Mouse (Mus musculus) left cerebral cortex, postnatal 36 days (tissue): ENCODE results near the gene Actn3. TPM values are rescaled to one million over a fixed set of nuclear protein-coding genes. Genes with fewer than 3 reads are reported as not detected.

Source experiments
- DNase-seq, 2 experiments: peaks; one replicate each; pipeline ENCODE4 v3.0.0; 2021 to 2022; ENCODE audit warnings: low spot score in 2 of 2, mixed read lengths in 1 of 2
- intact Hi-C: fragments of 180-260 bp; cut with DNase I; formaldehyde crosslinking; loops from one replicate; pipeline ENCODE4 v1.15.1; 2025
- total RNA-seq, 2 experiments: library from RNA; stranded (reverse); gene quantifications; 2 replicates each; pipeline ENCODE4 v1.2.3; 2021

The Actn3 gene
- 1 to 10 TPM; 1.6 to 2.2 TPM for total RNA-seq

DNA sequence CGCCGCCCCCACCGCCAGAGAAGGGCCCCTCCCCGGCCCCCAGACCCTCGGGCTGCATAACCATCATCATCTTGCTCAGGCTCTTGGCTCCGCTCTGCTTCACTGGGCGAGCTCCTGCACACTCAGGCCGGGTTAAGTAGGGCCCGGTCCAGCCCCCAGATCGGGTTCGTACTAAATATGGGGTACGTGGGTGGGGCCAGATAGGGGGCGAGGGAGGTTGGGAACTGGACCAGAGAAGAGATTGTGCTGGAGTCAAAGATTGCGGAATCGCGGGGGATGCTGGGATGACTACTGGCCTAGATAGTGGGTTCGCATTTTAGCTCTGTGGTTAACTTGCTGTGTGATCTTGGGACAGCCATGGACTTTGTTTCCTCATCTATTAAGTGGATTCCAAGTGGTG lies at the start of gene Actn3:
Gene Actn3, minus strand, starts transcription at position 125 of the 400 bp plus-strand sequence.
- intact Hi-C loops: no loop called here
- no peak for DNase-seq

- no peak for DNase-seq
- intact Hi-C loops: no loop called here
Observed at GRCm38 (mm10) chr19:4925121-4925860, 47.6 kb upstream of the Actn3 start.

- intact Hi-C loops: no loop called here
- DNase-seq: no peak
Observed at GRCm38 (mm10) chr19:4919652-4920051, 41.9 kb upstream of the Actn3 start.

GRCm38 (mm10) chr19:4916827-4917226 lies 39.1 kb upstream of the Actn3 start:
- intact Hi-C loops: no loop called here
- DNase-seq: no peak

DNA sequence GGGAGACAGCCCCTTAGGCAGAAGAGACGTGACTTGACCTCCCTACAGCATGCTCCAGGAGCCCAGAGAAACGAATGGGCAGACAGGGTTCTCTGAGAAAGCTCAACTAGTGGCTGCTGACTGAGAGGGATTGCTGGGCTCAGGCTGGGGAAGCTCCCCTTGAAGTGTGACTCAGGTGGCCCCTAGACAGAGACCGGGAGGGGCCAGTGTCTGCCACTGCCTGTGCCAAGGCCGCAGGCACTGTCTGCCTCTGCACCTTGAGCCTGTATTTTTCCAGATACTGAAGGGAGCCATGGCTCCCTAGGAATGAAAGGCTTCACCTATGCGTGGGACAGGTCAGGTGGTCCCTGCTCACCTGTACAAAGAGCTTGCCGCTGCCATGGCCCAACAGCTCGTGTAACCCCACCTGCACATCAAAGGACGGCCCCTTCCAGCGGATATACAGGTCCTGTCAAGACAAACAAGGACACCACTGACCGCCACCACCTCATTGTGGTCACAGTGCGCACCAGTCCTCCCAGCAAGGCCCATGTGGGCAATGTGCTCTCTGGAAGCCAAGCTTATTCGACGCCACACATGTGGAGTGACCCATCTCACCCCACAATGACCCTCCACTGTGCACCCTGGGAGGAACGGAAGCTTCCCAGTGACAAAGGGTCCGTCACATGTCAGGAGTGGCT lies 38.4 kb upstream of the Actn3 start:
- intact Hi-C loops: no loop called here

GRCm38 (mm10) chr19:4909376-4909775 lies 31.7 kb upstream of the Actn3 start:
- intact Hi-C loops: loop anchor here (5.0 kb wide), 2 partner anchors 152 to 282 kb away; partner anchors contain the start of genes Rbm4b and Rce1

More for the DNA sequence above, 38.4 kb upstream of the Actn3 start:
- no peak for DNase-seq

GRCm38 (mm10) chr19:4908107-4908506 lies 30.4 kb upstream of the Actn3 start:
- intact Hi-C loops: loop anchor here (5.0 kb wide), 2 partner anchors 151 to 281 kb away; partner anchors contain the start of genes Rbm4b and Rce1
- no peak for DNase-seq

More at GRCm38 (mm10) chr19:4909376-4909775, 31.7 kb upstream of the Actn3 start:
- DNase-seq: no peak

DNA sequence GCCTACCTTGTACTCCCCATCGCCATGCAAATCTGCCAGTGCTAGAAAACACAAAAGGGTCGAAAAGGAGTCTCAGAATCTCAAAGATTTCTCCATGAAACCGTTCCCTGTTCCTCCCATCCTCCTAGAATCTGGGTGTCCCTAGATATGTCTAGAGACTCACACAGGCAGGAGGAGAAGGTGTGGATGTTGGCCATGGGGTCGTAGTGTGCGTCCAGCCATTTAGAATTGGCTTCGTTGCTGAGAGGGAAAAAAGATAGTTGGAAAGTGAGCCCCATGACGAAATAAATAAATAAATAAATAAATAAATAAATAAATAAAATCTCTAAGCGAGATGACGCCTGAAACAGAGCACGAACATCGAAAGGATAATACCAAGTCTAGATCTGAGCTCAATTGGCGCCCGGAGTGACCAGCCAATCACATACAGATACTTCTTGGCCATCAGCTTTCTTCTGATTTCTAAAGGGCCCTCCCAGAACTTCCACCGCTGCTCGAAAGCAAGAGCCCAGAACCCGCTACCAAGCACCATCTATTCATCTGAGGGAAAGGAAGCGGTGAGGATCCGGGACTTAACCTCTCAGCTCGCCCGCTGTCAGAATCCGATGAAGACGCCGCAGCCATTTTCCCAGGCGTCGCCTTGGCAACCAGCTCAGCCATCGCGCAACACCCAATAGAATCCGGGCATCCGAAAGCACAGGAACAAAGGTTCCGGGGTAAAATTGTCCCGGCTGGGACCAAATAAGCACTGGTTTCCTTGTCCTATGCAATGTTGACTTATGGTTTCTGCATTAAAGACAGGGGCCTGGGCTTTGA lies 28.5 kb upstream of the Actn3 start, which contains the start of gene Bbs1:
Gene Bbs1, minus strand, starts transcription at position 650 of the 816 bp plus-strand sequence.
- DNase-seq: peak; percentile 81 to 82
- intact Hi-C loops: loop anchor here (5.0 kb wide), 2 partner anchors 149 to 279 kb away; partner anchors contain the start of genes Rbm4b and Rce1

DNA sequence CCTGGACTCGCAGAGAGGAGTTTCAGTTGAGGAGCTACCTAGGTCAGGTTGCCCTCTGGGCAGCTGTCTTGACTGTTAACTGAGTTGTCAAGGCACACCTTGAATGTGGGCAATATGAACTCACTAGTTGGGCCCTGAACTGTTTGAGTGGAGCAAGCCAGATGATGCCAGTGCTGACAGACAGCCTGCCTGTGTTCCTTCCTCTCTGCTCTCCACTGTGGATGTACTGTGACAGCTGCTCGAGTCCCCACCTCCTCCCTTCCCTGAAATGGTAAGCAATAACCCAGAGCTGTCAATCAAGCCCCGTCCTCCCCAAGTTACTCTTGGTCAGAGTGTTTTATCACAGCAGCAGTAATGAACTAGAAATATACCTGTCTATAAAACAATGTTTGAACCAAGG lies 22.2 kb upstream of the Actn3 start:
- intact Hi-C loops: no loop called here
- DNase-seq: no peak

DNA sequence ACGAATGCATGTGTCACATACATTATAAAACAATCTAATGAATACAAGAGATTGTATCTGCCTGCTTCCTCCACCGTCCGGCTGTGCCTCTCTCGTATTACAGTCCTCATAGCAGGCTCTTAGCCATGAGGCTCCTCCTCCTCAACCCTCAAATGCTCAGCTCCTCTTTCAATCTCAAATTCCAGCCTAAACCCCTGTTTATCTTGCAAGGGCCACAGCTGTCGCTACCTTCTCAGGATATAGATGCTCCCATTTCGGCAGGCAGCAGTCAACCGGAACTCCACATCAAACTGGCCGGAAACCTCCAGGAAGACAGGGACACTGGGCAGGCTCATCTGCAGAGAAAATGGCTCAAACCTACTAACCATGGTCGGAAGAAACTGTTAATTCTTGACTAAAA lies 21.3 kb upstream of the Actn3 start:
- intact Hi-C loops: no loop called here
- no peak for DNase-seq

DNA sequence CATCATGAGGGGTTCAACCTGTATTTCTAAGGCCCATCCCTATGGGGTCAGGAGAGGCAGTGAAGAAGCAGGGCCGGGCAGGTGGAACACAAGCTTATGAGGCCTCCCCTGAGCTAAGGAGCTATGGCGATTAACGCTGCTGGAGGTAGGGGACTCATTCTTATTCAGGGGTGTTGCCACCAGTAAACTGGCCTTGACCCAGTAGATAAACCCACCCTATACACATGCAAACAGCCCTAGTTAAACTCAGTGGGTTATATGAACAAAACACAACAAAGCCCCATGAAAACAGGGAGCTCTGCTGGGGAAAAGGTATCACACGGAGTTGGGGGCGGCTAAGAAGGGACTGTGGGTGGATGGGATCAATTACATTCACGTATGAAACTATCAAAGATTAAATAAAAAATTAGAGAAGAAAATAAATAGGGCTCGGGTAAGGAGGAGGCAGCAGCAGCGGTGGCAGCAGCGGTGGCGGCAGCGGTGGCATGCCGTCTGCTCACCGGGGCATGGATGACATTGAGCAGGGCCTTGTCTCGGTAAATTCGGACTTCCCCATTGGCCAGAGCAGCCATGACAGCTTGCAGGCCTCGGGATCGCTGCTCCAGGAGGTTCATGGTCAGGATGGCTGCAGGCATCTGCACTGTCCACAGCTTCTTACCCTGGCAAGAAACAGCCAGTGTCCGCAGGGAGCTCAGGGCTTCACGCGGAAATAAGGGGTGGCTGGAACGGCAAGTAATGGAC lies 19.2 kb upstream of the Actn3 start:
- DNase-seq: no peak
- intact Hi-C loops: no loop called here

DNA sequence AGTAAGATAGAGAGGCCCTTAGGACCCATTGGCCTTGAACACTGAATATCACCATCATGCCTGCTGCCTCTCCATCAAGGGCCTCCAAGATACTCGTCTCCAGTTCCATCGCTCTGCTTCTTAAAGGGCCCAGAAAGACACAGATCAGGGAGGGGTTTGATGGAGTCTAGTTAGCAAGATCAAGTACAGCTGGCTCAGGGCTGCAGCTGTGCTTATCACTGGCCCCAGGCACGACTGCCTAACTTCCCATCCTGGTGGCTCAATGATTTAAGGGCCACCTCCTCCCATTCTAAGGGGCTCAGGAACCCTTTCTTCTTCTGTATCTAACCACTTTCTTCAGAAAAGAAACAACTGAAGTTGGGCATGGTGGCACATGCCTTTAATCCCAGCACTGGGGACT lies 14.1 kb upstream of the Actn3 start:
- intact Hi-C loops: no loop called here
- no peak for DNase-seq

DNA sequence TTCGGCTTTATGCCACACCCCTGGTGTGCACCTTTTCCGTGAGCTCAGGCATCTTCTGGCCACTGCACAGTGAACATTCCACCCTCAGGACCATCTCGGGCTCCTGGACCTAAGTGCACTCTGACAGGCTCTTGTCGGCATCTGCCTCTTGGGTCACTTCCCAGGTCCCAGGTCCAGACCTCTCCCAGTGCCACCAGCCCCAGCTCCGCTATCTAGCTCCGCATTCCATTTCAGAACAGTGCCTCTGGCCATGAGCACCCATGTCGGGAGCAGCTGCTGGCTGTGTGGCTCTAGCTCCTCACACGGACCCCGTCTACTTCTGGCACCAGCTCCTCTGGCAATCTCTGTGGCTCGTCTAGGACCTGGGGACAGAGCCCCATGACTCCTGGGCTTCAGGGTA lies 12.1 kb upstream of the Actn3 start:
- DNase-seq: no peak
- intact Hi-C loops: no loop called here

DNA sequence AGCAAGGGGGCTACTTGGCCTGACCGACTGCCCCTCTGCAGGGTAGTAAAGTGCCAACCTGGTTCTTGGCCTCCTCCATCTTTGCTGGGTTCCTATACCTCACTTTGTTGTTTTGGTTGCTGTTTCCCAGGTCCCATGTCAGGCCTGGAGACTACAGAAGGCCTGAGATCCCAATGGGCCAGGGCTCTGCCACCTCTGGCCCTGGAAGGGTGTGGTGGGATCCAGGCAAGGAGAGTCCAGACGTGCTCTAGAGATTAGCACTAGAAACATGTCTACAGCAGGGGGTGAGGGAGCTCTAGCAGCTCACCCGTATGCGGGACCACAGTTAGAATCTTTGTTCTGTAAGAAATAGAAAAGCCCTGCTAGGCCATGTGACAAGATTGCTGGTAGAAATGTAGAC lies 6.3 kb upstream of the Actn3 start:
- DNase-seq: no peak
- intact Hi-C loops: no loop called here

DNA sequence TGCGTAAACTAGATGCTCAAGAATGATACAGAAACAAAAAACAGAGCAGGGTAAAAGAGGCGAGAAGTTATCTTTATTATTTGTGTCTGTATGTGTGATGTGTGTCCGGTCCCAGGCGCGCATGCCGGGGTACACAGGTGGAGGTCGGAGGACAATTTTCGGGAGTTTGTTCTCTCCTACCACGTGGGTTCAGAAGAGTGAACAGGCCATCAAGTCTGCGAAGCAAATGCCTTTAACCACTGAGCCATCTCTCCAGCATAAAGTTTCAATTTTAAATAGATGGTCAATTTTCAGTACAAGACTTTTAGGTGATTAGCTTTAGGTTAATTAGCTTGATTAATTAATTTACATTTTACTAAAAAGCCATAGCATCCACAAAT lies 1.6 kb upstream of the Actn3 start:
- no peak for DNase-seq
- intact Hi-C loops: no loop called here

DNA sequence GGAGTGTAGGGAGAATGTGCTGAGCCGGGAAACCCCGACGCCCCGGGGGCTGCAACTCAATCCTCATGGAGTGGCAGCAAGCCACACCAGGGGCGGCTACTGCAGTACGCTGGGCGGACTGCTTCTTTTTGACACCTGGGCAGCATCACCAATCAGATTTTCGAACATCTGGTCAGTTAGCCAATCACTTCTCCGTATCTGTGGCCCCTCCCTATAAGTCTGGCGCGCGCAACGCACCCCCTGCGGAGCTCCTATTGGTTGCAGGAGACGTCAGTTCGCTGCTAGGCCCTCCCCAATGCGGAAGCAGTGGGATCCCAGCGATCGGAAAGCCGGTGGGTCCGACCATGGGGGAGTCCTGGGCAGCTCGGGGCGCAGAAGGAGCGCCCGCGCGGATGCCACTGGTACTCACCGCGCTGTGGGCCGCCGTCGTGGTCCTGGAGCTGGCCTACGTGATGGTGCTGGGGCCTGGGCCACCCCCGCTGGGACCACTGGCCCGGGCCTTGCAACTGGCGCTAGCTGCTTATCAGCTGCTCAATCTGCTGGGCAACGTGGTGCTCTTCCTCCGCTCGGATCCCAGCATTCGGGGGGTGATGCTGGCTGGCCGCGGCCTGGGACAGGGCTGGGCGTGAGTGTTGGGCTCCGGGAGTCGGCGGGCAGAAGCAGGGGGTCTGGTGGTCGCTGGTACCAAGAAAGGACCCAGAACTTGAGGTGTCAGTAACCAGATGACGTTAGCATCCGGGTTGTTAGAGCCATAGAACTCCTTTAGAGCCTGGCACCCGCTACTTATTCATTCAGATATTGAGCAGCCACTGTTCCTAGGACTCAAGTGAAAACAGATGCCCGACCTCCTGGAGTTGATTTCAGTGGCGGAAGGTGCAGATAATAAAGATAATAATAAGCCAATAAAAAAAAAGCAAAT lies 955 bp upstream of the Actn3 start, which contains the start of gene Zdhhc24:
Gene Zdhhc24, plus strand, starts transcription at position 264 of the 919 bp plus-strand sequence.
- DNase-seq: peak; percentile 96

DNA sequence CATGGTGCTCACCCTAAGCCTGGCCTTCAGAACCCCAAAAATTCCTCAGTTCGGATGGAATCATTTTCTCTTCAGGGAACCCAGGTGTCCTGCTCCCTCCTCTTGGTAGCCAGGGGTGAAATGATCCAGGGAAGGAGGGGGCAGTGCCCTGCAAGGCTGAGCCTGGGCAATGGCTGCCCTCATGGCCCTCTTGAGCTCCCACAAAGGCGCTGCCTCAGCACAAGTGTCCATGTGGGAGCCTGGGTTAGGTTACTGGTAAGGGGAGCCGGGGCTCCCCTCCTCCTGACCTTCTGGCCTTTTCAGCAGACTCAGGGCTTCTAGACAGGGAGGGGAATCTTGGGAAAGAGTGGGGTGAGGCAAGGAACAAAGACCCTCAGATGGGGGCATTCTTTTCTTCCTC lies 954 bp downstream of the Actn3 start:
- intact Hi-C loops: no loop called here
- DNase-seq: no peak

More for the DNA sequence above, 955 bp upstream of the Actn3 start, which contains the start of gene Zdhhc24:
- intact Hi-C loops: no loop called here

DNA sequence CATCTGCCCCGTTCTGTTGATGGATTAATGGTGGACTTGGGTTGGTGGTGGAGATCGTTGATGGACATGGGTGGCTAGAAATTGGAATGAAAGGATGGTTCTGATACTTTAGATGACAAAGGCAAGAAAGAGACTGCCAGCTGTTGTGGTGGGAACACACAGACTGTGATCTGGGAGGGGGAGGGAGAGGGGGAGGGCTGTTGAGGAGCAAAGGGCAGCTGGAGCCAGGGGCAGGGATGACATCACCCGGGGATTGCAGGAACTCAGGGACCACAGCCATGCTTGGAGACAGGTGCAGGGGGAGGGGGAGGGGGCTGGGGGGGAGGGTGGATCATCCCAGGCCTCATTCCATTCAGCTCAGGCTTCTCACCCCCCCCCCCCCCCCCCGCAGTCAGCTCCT lies 1.5 kb downstream of the Actn3 start:
- intact Hi-C loops: no loop called here
- DNase-seq: no peak
